Mouse (Mus musculus): ENCODE results near the gene Kcnip2. TPM values are rescaled to one million over a fixed set of nuclear protein-coding genes. Genes with fewer than 3 reads are reported as not detected.

The Kcnip2 gene
- polyA plus RNA-seq, 1 experiment from 2014 or later = 0.86 TPM

DNA sequence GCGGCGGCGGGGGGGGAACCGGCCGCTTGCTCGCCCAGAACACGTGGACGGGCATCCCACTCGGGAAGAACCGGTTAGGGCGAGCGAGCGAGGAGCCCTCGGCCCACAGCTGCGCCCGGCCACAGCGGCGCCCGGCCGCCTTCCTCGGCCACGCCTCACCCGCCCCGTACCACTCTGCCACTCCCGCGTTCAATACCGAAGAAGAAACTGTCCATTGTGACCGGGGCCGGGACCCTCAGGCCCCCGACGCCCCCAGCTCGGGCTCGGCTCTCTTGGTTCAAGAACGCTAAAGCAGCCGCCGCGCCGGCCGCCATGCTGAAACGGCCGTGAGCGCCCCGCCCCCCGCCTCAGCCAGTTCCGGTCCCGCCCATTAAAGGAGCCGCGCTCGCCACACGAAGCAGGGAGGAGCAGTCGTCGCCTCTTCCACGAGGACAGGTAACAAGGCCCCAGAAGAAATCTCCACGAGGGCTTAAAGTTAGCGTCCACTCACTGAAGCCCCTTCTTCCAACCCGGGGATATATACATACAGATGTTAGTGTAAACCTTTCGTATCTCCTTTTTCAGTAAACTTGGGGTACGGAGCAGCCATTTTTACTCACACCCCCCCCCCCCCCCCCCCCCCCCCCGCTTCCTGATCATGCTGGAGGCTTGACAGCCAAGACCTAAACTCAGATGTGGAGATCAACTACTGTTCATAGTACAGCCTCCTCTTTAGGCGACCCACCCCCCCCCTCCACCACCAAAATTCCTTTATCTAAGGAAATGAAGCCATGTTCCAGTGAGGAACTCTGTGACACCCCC lies 66.4 kb downstream of the Kcnip2 start, which contains the start of gene Npm3:
TSS of gene Npm3 (minus strand) at position 349 of the 801 bp plus-strand sequence.
- Histone ChIP-seq H3K27ac (peak within 1 kb of the TSS; percentile 89), H3K4me3 (peak within 1 kb of the TSS; percentile 97), H3K9me3 (no peaks in the 10 kb centered on the region), H3K27me3 (ENCODE audit: poor library complexity, severe bottlenecking) (peaks cover 37% of the 10 kb centered on the region), H3K36me3 (replicated peaks) (peaks cover 46% of the 10 kb centered on the region), H3K4me1 (peaks cover 47% of the 10 kb centered on the region)
- WGBS = under 1% methylated on average over 59 of the region's 60 CpGs
- DNase-seq (ENCODE audit: extremely low spot score, low spot score) = peak; percentile 93

DNA sequence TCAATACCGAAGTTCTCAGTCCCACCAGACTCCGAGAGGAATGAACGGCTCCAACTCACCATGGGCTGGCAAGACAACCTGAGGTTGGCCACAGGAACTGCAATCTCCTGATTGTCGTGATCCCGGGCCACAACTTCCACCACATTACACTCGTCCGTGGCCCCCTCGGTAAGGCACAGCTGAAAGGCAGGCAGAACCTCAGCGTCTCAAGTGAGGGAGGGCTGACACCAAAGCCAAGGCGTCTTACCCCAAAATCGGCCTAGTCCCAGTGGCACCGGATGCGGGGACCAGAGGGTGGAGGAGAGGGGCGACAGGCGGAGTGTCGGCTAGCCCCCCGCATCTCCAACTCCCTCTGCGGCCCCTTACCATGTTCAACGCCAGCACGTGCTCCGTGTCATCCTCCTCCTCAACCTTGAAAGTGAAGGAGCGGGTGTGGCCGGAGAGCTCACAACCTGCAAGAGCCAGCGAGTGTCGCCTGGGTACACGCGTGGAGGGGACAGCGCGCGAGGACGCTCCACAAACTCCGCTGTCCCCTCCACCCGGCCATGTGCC lies 67.1 kb downstream of the Kcnip2 start:
- DNase-seq (ENCODE audit: extremely low spot score, low spot score) = no peak
- H3K4me1 ChIP-seq = peaks cover 47% of the 10 kb centered on the region
- H3K36me3 ChIP-seq (replicated peaks) = peaks cover 39% of the 10 kb centered on the region
- H3K27ac ChIP-seq = peak overlapping the region; percentile 89
- peak overlapping the region; percentile 97 for H3K4me3 ChIP-seq
- H3K9me3 ChIP-seq = no peaks in the 10 kb centered on the region
- H3K27me3 ChIP-seq (ENCODE audit: poor library complexity, severe bottlenecking) = peaks cover 44% of the 10 kb centered on the region
- 2% methylated on average over 33 of the region's 33 CpGs for WGBS

DNA sequence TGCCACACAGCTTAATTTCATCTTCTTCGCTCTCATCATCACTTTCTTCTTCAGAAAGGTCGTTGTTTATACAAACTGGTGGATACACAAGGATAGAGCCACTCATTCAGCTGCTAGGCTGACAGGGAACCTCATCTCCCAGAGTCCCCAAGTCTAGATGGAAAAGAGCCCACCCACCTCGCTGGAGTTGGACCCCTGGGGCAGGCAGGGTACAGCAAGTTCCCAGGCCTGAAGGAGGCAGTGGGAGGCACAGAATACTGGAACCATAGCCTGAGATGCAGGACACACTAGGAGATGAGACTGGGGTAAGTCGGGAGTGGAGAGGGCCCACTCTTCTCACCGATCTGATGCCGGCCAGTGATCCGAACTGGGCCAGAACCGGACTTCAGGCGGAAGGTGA lies 67.7 kb downstream of the Kcnip2 start:
- H3K27ac ChIP-seq = no peak overlapping the region
- H3K4me1 ChIP-seq = peaks cover 51% of the 10 kb centered on the region
- no peaks in the 10 kb centered on the region for H3K9me3 ChIP-seq
- WGBS = 62% methylated on average over 9 of the region's 9 CpGs
- H3K4me3 ChIP-seq = peak overlapping the region; percentile 97
- peaks cover 49% of the 10 kb centered on the region for H3K27me3 ChIP-seq (ENCODE audit: poor library complexity, severe bottlenecking)
- DNase-seq (ENCODE audit: extremely low spot score, low spot score) = no peak
- peaks cover 33% of the 10 kb centered on the region for H3K36me3 ChIP-seq (replicated peaks)

DNA sequence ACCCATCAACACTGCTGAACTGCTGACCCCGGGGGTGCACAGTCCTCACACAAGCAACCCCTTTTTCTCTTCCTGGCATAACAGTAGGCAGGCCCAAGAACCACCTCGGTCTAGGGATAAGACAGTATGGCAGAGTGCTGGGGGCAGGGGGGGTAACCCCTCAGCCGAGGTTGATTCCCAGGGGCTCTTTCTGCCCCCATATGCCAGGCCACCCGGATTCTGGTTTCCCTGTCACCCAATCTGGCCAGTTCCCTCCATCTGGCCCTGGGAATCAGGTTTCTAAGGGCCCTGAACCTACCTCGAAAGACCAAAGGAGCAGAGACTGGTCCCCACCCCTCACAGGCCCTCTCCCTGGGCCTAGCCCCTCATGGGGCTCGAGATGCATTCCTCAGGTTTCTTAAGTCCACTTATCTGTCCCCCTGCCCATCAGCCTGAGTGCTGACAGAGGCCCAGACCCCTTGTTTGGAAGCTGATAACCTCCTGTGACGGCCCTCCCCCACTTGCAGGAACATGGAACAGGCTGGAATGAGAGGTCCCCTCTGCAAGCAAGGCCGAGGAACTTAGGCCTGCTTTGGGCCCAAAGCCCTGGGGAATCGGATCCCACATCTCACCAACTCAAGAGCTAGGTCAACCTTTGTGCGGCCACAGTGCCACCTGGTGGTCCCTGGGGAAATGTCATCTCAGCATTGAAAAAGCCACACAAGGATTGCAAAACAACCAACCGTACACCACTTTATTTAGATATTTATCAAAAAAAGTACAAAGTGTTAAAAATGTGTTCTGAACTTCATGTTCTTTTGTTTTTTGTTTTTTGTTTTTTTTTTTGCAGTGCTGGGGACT lies 68.6 kb downstream of the Kcnip2 start:
- no peak overlapping the region for H3K27ac ChIP-seq
- peaks cover 59% of the 10 kb centered on the region for H3K27me3 ChIP-seq (ENCODE audit: poor library complexity, severe bottlenecking)
- peaks cover 24% of the 10 kb centered on the region for H3K36me3 ChIP-seq (replicated peaks)
- H3K4me1 ChIP-seq = peaks cover 61% of the 10 kb centered on the region
- H3K9me3 ChIP-seq = no peaks in the 10 kb centered on the region
- WGBS = 34% methylated on average over 11 of the region's 11 CpGs
- no peak overlapping the region for H3K4me3 ChIP-seq
- DNase-seq (ENCODE audit: extremely low spot score, low spot score) = peak; percentile 85

DNA sequence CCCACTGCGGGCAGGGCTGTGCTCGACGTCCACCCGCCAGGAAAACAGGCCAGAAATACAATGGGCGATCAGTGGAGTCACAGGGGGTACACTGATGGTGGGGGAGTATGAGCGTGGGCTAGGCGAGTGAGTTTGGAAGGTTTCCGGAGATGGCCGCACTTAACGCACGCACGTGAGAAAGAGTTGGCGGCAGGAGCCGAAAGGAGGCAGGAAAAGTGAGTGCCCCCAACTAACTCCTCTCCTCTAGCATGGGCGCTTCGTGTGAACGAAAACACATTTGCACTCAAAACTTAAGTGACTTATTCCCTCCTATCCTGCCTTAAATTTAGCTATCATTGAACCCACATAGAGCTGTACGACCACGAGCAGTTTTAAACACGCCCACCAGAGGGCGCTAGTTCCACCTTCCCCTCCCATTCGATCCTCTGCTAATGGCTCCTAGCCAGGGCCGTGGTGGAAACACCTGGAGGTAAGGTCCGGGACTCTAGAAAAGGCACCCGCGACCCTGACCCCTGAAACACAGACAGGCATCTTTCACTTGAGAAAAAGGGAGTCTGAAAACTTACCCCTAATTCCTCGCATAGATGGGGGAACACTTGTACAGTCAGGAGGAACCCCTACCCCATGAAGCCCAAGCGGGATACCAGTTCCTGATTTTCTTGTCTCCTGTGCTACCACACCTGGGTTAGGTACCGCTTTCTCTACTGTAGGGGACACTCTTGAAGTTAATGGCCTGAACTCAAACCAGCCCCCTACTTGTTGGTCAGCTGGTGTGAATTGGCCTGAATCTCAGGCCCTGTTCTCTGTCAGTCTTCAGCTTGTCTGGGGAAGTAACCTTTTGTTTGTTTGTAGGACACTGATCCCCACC lies 69.5 kb downstream of the Kcnip2 start:
- Histone ChIP-seq H3K9me3 (no peaks in the 10 kb centered on the region), H3K4me3 (peak overlapping the region; percentile 6; the same call in 1 of the 2 replicates), H3K27ac (no peak overlapping the region), H3K27me3 (ENCODE audit: poor library complexity, severe bottlenecking) (peaks cover 67% of the 10 kb centered on the region), H3K36me3 (replicated peaks) (peaks cover 15% of the 10 kb centered on the region), H3K4me1 (peaks cover 69% of the 10 kb centered on the region)
- WGBS = 9% methylated on average over 29 of the region's 29 CpGs
- peak; percentile 78 for DNase-seq (ENCODE audit: extremely low spot score, low spot score)

DNA sequence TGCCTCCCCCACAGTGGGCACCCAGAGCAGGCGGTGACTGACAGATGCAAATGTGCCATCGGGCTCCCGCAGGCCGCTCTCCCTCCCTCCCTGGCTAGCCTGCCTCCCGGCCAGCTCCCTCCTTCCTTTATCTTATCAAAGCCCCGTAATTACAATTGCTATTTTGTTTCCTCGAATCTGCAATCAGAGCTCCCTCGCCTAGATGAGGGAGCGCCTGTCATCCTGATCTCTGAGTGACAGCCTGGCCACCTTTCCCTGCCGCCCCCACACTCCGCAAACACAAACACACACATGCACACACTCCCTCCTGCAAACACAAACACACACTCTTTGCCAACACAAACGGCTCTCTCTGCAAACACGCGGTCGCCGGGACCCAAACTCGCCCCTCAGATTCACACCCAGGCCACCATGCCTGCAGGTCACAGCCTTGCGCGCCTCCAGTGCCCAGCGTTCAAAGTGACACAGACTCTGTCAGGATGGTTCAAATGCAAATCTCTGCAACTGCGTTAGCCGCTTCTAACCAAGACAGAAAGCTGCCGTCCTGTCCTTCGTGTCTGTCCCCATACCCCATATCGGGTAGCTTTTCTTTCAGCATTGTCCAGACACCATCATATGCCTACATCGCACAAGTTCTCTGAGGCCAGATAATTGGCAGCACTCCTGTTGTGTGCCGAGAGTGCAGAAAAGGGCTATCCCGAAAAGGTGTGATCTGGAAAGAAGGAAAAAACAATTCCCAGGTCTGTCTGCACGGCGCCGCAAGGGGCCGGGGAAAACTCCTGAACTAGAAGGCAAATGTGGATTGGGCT lies 70.3 kb downstream of the Kcnip2 start:
- Histone ChIP-seq H3K27ac (no peak overlapping the region), H3K9me3 (no peaks in the 10 kb centered on the region), H3K4me1 (peaks cover 77% of the 10 kb centered on the region), H3K4me3 (peak overlapping the region; percentile 6; the same call in 1 of the 2 replicates), H3K36me3 (replicated peaks) (peaks cover 8% of the 10 kb centered on the region; the same call in 1 of the 2 replicates), H3K27me3 (ENCODE audit: poor library complexity, severe bottlenecking) (peaks cover 76% of the 10 kb centered on the region)
- DNase-seq (ENCODE audit: extremely low spot score, low spot score) = peak; percentile 43
- WGBS = under 1% methylated on average over 32 of the region's 32 CpGs

DNA sequence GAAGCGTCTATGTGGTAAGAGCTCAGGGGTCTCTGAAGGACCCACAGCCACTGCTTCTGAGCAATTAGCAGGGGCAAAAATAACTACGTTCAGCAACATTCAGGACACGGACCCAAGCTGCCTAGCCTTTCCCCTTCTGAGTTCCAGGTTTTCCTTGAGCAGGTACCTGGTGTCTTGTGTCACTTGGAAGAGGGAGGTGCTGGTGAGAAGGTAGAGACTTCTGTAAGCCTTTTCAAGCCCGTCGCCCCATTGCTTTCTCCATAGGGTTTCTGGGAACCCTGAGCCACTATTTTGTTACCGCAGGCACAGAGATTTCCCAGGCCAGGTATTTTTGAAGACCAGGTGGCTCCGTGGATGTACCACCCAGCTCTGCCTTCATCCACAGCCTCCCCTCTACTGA lies 72.2 kb downstream of the Kcnip2 start:
- 11% methylated on average over 7 of the region's 7 CpGs for WGBS
- peak overlapping the region; percentile 54; the same call in 1 of the 2 replicates for H3K4me3 ChIP-seq
- no peak overlapping the region for H3K27ac ChIP-seq
- no peak for DNase-seq (ENCODE audit: extremely low spot score, low spot score)
- peaks cover 76% of the 10 kb centered on the region for H3K4me1 ChIP-seq
- peaks cover 5% of the 10 kb centered on the region; the same call in 1 of the 2 replicates for H3K36me3 ChIP-seq (replicated peaks)
- H3K27me3 ChIP-seq (ENCODE audit: poor library complexity, severe bottlenecking) = peaks cover 95% of the 10 kb centered on the region
- H3K9me3 ChIP-seq = no peaks in the 10 kb centered on the region

DNA sequence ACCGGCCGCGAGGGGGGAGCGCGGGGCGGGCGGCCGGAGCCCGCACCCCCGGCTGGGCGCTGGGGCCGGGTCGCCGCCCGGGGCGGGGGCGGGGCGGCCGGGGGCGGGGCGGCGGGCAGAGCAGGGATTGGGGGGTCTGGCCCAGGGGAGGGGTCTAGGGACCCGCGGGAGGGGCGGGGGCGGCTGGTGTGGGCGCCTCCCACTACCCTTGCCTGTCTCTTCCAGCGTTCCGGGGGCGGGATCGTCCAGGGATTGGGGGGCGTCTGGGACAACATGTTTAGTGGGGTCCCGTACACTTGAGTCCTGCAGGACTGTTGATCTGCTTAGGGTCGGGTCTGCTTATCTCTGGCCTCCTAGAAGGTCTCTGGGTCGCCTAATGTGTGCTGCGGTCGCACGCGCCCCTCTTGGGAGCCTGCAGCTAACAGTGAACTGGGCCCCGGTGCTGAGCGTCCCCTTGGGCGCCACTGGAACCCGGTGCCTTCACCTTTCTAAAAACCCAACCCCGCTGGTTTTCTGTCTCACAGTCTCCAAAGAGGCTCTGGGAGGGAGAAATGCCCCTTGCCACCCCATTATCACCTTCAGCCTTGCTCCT lies 72.8 kb downstream of the Kcnip2 start:
- Histone ChIP-seq H3K27me3 (ENCODE audit: poor library complexity, severe bottlenecking) (peaks cover 96% of the 10 kb centered on the region), H3K9me3 (no peaks in the 10 kb centered on the region), H3K4me3 (peak overlapping the region; percentile 54), H3K27ac (0 out of 2 replicates have a peak overlapping the region, but pooled peaks have one; percentile 30), H3K36me3 (replicated peaks) (peaks cover 5% of the 10 kb centered on the region; the same call in 1 of the 2 replicates), H3K4me1 (peaks cover 71% of the 10 kb centered on the region)
- 2% methylated on average over 40 of the region's 44 CpGs for WGBS
- DNase-seq (ENCODE audit: extremely low spot score, low spot score) = peak; percentile 46

DNA sequence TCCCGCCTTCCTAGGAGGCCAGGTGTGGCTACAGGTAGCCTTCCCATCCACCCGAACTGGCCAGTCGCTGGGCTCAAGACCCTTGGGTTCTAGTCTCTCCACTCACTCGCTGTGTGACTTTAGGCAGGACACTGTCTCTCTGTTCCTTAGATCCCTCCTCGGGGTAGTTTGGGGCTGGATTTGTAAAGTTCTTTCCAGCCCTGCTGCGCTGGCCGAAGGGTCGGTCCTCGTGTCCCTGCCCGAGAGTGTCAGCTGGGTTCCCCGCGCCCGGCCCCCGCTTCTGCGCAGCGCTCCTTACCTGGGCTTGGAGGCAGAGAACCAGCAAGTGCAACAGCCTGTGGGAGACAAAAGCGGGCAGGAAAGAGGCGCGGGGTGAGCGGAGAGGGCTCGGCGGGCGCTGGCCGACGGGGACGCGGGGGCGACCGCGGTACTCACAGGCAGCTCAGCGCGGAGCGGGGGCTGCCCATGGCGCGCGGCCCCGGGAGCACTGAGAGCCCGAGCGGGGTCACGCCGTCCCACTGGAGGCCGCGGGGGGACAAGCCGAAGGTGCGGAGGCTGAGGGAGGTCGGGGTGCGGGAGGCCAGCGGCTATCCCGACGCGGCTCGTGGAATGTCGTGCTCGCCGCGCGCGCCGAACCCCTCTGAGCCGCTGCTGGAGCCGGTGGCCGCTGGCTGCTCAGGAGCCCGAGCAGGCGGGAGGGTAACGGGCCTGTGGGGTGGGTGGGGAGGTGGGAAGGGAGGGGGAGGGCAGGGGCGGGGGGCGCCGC lies 73.5 kb downstream of the Kcnip2 start, which contains the start of gene Fgf8:
TSS of gene Fgf8 (minus strand) at position 698 of the 766 bp plus-strand sequence.
- Histone ChIP-seq H3K36me3 (replicated peaks) (peaks cover 5% of the 10 kb centered on the region; the same call in 1 of the 2 replicates), H3K4me3 (peak within 1 kb of the TSS; percentile 54), H3K27me3 (ENCODE audit: poor library complexity, severe bottlenecking) (peaks cover 100% of the 10 kb centered on the region), H3K27ac (peak within 1 kb of the TSS; percentile 80), H3K4me1 (peaks cover 74% of the 10 kb centered on the region), H3K9me3 (no peaks in the 10 kb centered on the region)
- under 1% methylated on average over 61 of the region's 68 CpGs for WGBS
- DNase-seq (ENCODE audit: extremely low spot score, low spot score) = peak; percentile 48
